Mouse (Mus musculus): ENCODE results near the gene Cfap20.
A peak's percentile ranks its signal among the peaks of the same experiment; 100 is the strongest.
"Not testable (repeated sequence)": the region's sequence is repeated elsewhere in the genome, so short reads cannot be mapped to it uniquely, and the experiment has no call there.

Cfap20 gene

GRCm38 (mm10) chr8:95411309-95411972, 23.2 kb downstream of the Cfap20 start:
- DNase-seq, result no peak

DNA sequence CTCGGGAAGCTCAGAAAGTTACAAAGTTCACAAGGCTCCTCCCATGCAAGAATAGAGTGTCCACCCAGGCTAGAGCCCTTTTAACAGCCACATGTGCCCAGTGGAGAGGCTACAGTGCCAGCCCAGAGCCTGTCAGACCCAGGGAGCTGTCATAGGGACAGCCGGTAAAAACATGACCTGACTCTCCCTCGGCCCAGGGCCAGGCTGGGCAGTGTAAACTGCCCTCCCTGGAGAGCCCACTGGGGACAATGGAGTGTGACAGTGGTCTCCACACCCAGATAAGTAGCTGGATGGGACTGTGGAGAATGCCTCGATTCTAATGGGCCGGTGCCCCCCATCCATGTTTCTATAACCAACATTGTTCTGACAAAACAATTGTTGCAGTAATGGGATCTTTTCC, 25.2 kb downstream of the Cfap20 start:
- DNase-seq, result no peak

- no peak for DNase-seq
Measured at GRCm38 (mm10) chr8:95401091-95401490, 33.6 kb downstream of the Cfap20 start.

- no peak for DNase-seq
Measured at GRCm38 (mm10) chr8:95399131-95399530, 35.5 kb downstream of the Cfap20 start.

DNA sequence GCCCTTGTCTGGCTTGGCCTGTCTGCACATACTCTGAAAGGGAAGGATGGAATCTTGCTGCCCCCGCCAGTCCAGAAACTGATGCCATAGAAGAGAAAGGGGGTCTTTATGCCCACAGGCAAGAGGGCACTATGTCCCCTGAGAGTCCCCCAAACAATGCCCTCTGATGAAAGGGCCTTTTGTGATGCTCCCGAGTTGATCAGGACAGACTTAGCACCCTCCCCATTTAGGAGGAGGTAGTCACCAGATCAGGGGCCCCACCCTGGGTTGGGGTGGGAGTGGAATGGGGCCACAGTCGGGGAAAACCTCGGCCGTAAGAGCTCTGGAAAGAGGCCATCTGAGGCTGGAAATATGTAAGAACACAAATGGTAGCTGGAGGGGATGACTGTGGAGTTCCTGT, 37.5 kb downstream of the Cfap20 start:
- no peak for DNase-seq

- no peak for DNase-seq
Measured at GRCm38 (mm10) chr8:95396752-95397151, 37.9 kb downstream of the Cfap20 start.

- DNase-seq, result no peak
Measured at GRCm38 (mm10) chr8:95395186-95395918, 39.3 kb downstream of the Cfap20 start.

- DNase-seq, result peak; percentile 24
Measured at GRCm38 (mm10) chr8:95392604-95393003, 42.1 kb downstream of the Cfap20 start.

- DNase-seq, result no peak
Measured at GRCm38 (mm10) chr8:95391101-95391500, 43.6 kb downstream of the Cfap20 start.

DNA sequence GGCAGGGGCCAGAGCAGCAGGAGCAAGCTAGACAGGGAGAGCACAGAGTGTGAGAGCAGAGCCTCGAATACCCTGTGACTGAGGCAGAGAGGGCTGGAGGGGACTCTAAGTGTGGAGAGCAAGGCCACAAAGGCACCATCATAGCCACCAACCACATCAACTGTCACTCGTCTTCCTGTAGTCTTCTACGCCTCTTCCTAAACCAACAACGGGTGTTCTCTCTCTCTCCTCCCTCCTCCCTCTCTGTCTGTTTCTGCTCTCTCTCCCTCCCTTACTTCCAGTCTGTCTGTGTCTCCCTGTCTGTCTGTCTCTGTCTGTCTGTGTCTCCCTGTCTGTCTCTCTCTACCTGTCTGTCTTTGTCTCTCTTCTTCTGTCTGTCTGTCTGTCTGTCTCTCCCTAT, 44.4 kb downstream of the Cfap20 start:
- no peak for DNase-seq

- DNase-seq, result no peak
Measured at GRCm38 (mm10) chr8:95387936-95388335, 46.7 kb downstream of the Cfap20 start.

GRCm38 (mm10) chr8:95387221-95387620, 47.4 kb downstream of the Cfap20 start:
- no peak for DNase-seq

DNA sequence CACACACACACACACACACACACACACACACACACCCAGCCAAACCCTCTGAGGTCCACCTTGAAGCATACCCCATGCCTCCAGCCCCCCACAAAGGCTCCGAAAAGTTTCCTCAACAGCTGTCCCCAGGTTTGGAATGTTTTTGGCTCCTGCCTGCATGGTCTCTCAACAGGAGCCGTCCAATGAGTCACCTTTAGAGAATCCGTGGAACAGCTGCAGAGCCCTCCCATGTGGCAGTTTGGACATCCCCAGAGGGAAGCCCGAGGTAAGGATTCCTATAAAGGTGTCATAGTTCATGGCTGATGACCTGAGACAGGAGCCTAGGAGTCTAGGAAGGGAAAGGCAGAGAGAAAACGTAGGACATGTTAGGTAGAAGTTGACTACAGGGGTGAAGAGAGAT, 48.6 kb downstream of the Cfap20 start:
- DNase-seq, result no peak

- no peak for DNase-seq
Measured at GRCm38 (mm10) chr8:95384501-95384900, 50.2 kb downstream of the Cfap20 start.

GRCm38 (mm10) chr8:95381595-95381994, 53.1 kb downstream of the Cfap20 start:
- DNase-seq, result no peak

DNA sequence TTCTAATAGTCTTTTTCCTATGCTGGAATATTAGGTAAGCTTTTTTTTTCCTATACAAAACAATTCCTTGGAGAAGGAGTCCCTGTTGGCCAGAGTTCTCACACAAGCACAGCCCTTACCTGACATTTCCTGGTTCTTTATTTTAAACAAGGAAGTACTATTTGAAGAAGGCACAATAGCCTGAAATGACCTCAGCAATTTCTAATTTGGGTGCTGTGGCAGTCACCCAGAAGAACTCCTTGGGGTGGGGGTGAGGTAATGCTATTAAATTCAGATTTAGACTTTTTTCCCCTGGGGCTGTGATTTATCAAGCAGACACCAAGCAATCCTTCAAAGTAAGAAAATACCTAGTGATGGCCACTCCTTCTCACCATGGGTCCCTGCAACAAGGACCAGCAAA, 53.7 kb downstream of the Cfap20 start:
- DNase-seq, result peak; percentile 8

GRCm38 (mm10) chr8:95378928-95379327, 55.7 kb downstream of the Cfap20 start:
- not testable (repeated sequence) for DNase-seq

GRCm38 (mm10) chr8:95377863-95378291, 56.8 kb downstream of the Cfap20 start:
- DNase-seq, result peak; percentile 47

DNA sequence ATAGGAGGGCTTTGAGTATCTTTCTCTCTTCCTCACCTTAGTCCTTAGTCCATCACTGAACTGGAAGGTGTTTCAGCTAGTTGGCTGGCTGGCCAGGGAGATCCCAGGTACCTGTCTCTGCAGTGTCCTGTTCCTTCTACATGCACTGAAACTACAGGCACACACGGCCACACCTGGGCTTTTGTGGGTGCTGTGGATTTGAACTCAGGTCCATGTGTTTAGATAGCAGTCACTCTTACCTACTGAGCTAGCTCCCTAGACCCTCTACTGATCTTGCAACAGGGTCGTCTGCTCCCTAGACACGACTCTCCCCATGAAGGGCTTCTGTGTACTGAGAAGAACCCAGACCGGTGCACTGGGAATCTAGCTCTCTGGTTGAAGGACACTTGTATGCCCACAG, 57.6 kb downstream of the Cfap20 start:
- no peak for DNase-seq

DNA sequence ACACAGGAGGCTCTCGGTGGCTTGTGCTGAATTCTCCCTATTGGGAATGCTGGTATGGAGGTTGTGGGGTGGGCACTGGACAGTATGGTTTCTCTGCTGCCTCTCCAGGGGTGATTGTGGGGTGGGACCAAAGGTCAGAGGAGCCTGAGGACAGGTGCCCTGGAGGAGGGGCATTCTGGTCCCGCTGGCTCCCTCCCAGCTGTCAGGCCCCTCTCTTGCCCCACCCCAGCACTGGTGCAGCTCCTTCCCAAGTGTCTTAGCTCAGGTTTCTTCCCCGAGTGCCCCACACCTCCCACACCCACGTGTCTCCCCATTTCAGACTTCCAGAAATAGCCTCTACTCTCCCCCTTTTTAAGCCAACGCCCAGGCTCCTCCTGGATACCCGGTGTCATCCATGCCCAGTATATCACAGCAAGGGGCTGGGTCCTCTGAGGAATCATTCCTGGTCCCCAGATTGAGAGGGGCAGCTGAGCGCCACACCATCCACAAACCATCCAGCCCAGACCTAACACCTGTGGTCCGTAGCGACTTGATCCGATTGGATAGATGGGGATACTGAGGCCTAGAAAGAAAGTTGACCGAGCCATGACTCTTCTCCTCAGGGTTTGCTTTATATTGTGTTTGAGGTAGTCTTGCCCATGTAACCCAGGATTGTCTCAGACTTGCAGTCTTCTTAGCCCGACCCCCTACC, 58.2 kb downstream of the Cfap20 start:
- no peak for DNase-seq

DNA sequence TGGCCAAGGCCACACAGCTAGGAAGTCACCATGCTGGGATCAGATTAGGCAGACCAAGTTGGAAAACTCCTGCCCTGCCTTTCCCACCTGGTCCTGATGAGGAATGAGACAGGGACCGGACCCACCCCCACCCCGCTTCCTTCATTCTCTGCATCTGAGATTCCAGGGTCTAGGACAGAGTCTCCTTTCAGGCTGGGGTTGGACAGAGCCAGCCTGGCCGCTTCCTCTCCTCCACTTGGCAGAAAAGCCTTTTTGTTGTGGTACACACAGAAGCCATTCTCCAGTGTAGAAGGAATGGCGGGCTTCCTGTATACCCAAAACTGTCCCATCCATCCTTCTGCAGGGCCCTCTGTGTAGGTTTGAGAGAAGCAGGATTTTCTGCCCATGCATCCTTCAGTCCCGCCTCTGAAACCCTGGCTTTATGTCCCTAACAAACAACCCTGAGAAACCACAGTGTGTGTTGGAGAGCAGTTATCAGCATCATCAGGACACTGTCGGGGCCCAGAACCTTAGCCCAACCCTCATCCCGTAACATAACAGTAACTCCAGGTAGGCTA, 59.2 kb downstream of the Cfap20 start:
- DNase-seq, result no peak

GRCm38 (mm10) chr8:95374429-95374828, 60.2 kb downstream of the Cfap20 start:
- no peak for DNase-seq

- DNase-seq, result no peak
Measured at GRCm38 (mm10) chr8:95373389-95374002, 61.2 kb downstream of the Cfap20 start.

Data from kidney, adult 11 months (tissue).